Mouse (Mus musculus) heart, adult 2 months (tissue): ENCODE results near the gene Phactr1.

ENCODE experiments used
- CTCF ChIP-seq: fragments of 200-600 bp; IDR thresholded peaks from 2 replicates; pipeline ENCODE4 v1.8.1; 2022; ENCODE audit warnings: antibody characterized with exemption, mild to moderate bottlenecking, moderate library complexity
- EP300 ChIP-seq: fragments of 200-500 bp; IDR thresholded peaks from 2 replicates; pipeline ENCODE4 v1.6.1; 2011; ENCODE audit warnings: low read depth, low read length, control low read depth; ENCODE audit not compliant: insufficient read depth

DNA sequence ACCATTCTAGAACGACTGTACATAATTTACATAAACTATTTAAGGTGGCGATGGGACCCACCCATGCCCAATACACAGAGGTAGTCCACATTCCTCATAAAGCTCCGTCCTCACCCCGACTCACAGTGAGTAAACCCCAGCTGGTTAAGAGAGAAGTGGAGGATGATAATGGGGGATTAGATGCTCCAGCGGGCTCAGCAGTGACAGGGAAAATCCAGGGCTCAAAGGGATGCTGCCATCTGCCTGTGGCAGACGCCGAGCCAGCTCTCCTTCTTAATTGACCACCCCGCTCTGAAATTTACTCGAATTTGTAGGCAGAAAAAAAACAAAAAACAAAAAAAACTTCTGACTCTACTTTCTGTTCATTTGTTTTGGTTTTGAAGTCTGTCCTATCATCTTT, 487.3 kb downstream of the Phactr1 start:
- TF ChIP-seq CTCF: no peak
- no peak for TF ChIP-seq EP300
